Mouse (Mus musculus): ENCODE data around the gene Inpp5d.

DNA sequence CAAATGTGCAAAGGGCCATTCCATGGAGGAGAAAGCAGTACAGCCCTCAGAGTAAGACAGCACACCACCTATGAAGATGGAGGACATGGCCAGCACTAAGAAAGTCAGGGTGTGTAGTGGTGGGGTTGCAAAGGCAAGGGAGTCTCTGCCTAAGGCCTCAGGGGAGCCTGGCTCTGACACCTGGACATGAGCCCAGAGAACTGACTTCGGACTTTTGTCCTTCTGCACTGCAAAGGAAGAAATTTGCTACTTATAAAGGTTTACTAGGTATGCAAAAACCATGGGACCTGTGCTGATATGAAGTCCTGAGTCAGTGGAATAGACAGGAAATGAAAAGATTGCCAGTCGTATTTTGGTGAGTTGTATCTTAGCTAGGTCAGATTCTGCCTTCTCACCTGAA is 18.3 kb upstream of the Inpp5d start:
- TF ChIP-seq CTCF (IDR thresholded peaks at IDR 0.05; ENCODE audit: low read depth) (no peak), EP300 (IDR thresholded peaks at IDR 0.05; ENCODE audit: low read depth) (no peak)
